Mouse (Mus musculus) brain, embryonic 14.5 days (tissue): ENCODE data around the gene Mmgt1. TPM values are rescaled to one million over a fixed set of nuclear protein-coding genes. Genes with fewer than 3 reads are reported as not detected.

ENCODE experiments used
- DNase-seq: peaks from one replicate; pipeline ENCODE4 v3.0.0-alpha.2; 2011; ENCODE audit warnings: low read depth
- CTCF ChIP-seq: fragments of 200-500 bp; IDR thresholded peaks from 2 replicates; pipeline ENCODE4 v1.5.1; 2012; ENCODE audit warnings: inconsistent platforms, mild to moderate bottlenecking, moderate library complexity, borderline replicate concordance; ENCODE audit not compliant: insufficient read depth, insufficient read length; ENCODE audit errors: extremely low read depth
- POLR2A ChIP-seq: fragments of 200-500 bp; IDR thresholded peaks from 2 replicates; pipeline ENCODE4 v1.6.1; 2012; ENCODE audit warnings: mild to moderate bottlenecking, inconsistent platforms, borderline replicate concordance; ENCODE audit not compliant: poor library complexity, insufficient read depth, insufficient read length, severe bottlenecking; ENCODE audit errors: extremely low read depth
- polyA plus RNA-seq: library from polyadenylated mRNA; depleted of rRNA; stranded (reverse); fragments of >200 nt; gene quantifications from 2 replicates; pipeline ENCODE4 v1.2.3, GENCODE M21; 2012; rRNA removed

The Mmgt1 gene
- polyA plus RNA-seq, 1 experiment = 45.5 TPM

DNA sequence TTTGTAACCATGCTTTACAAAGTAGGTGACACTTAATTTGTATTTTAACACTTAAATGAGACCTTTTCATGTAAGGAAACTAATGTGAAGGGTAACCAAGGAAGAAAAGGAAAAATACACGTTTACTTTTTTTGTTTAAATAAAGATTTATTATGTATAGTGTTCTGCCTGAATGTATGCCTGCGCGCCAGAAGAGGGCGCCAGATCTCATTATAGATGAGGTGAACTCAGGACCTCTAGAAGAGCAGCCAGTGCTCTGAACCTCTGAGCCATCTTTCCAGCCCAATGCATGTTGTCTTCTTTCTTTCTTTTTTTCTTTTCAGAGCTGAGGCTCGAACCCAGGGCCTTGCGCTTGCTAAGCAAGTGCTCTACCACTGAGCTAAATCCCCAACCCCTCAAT is 25.4 kb downstream of the Mmgt1 start:
- peak; percentile 24 for DNase-seq
- no peak for TF ChIP-seq POLR2A
- peak; percentile 46; the same call in 1 of the 2 replicates for TF ChIP-seq CTCF

DNA sequence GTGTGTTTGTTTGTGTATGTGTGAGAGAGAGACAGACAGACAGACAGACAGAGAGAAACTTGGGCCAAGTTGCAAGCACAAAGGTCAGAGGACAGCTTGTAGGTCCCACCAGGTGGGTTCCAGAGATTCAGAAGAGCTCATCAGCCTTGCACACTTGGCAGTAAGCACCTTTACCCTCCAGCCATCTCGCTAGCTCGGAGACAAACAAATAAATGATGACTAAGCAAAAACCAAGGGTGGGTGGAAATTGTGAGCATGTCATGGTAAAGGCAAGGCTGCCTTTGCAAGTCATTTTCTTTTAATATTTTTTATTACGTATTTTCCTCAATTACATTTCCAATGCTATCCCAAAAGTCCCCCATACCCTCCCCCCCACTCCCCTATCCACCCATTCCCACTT is 44.3 kb downstream of the Mmgt1 start:
- TF ChIP-seq CTCF = no peak
- TF ChIP-seq POLR2A = no peak
- no peak for DNase-seq

DNA sequence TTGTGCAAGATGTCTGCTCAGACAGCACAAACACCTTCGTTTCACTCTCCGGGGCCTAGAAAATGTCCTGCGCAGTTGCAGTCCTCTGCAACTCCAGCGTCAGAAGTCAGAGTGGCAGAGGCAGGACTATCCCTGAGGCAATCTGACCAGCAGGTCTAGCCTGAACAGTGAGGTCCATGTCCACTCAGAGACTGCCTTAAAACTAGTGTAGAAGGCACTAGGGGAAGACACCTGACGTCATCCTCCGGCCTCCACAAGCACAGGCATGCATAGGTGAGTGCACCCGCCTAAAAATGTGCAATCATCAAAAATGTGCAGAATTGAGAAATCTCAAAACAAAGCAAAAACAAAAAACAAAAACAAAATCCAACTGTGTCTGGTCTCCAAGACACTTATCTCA is 48.4 kb downstream of the Mmgt1 start, which contains the start of gene Gm648:
Gene Gm648 (minus strand): TSS at position 101 of the 400 bp plus-strand sequence.
- TF ChIP-seq POLR2A (no peak), CTCF (no peak)
- no peak for DNase-seq

DNA sequence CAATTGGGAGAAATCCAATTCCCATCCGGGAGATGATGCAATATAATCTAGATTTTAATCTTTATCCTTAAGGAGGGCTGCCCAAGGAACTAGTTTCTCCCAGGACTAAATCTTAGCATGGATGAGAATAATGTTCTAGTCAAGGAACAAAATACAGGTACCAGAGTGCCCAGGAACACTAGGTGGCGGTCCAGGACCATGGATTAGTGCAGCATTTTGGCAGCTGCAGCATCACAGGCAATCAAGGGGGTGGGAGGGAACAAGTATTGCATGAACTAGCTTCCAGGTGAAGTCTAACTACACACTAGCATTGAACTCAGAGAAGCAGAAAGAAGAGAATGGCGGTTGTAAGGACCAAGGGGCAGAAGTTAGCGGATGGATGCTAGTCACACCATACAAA is 60.7 kb downstream of the Mmgt1 start:
- no peak for TF ChIP-seq POLR2A
- peak; percentile 57; the same call in 1 of the 2 replicates for TF ChIP-seq CTCF
- peak; percentile 65 for DNase-seq

Other genes with a start within 250 kb of the Mmgt1 start
- gene Smim10l2a, start 223.5 kb downstream of the Mmgt1 start, polyA plus RNA-seq = 14.7 and 20.3 TPM in 2 replicates
- gene Gm2174, start 150.1 kb downstream of the Mmgt1 start, polyA plus RNA-seq = not detected in 2 replicates
- gene Ints6l, start 143.2 kb downstream of the Mmgt1 start, polyA plus RNA-seq = 52.0 and 63.7 TPM in 2 replicates
- gene Gm10477, start 73.3 kb downstream of the Mmgt1 start, polyA plus RNA-seq = not detected in 2 replicates
- 0.29 and 0.40 TPM in 2 replicates for gene Gm648, start 48.5 kb downstream of the Mmgt1 start, polyA plus RNA-seq
- 56.3 and 70.0 TPM in 2 replicates for gene Slc9a6, start 11.7 kb upstream of the Mmgt1 start, polyA plus RNA-seq
- 204 and 237 TPM in 2 replicates for gene Fhl1, start 133.7 kb upstream of the Mmgt1 start, polyA plus RNA-seq
- gene Map7d3, start 224.3 kb upstream of the Mmgt1 start, polyA plus RNA-seq = 0.20 and 0.36 TPM in 2 replicates